Mouse (Mus musculus): ENCODE data around the gene Ugt3a2. TPM values are rescaled to one million over a fixed set of nuclear protein-coding genes. Genes with fewer than 3 reads are reported as not detected.
A peak's percentile ranks its signal among the peaks of the same experiment; 100 is the strongest.

Gene Ugt3a2
- not detected in 2 replicates for polyA plus RNA-seq (2014; fragmentation: Nextera tagmentation; extraction: Ambion mirVana)

DNA sequence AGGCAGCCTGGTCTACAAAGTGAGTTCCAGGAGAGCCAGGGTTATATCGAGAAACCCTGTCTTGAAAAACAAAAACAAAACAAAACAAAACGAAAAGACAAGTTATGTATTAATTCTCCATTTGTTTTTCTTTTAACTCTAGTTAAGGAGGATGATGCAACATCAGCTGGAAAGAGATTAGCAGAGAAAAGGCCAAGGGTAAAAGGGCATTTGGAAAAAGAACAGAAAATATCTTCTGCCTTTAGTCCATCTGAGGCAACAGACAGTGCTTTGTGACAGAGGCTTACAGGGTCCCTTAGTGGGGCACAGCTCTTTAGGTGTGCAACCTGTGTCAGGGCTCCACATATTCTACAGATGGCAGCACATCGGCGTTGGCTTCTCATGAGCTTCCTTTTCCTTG lies at the start of gene Ugt3a2:
TSS of gene Ugt3a2 (plus strand) at position 210 of the 400 bp plus-strand sequence.
- Histone ChIP-seq H3K4me2 (ENCODE audit: low read depth, low read length) (no peak within 1 kb of the TSS), H3K9ac (replicated peaks; ENCODE audit: low read depth, low read length) (no peak within 1 kb of the TSS), H3K36me3 (ENCODE audit: control insufficient read depth, insufficient read depth, low read length) (no peaks in the 10 kb centered on the region), H3K27me3 (ENCODE audit: control insufficient read depth, insufficient read depth, low read length) (no peaks in the 10 kb centered on the region), H3K27ac (ENCODE audit: low read depth, low read length) (no peak within 1 kb of the TSS), H3K4me3 (ENCODE audit: low read depth, low read length) (no peak within 1 kb of the TSS), H3K4me1 (ENCODE audit: control insufficient read depth, insufficient read depth, low read length) (no peaks in the 10 kb centered on the region), H3K9me3 (ENCODE audit: control insufficient read depth, low read length) (no peaks in the 10 kb centered on the region)
- no peak for ATAC-seq (ENCODE audit: low read depth)
- WGBS, result 88% methylated on average over 4 of the region's 4 CpGs

DNA sequence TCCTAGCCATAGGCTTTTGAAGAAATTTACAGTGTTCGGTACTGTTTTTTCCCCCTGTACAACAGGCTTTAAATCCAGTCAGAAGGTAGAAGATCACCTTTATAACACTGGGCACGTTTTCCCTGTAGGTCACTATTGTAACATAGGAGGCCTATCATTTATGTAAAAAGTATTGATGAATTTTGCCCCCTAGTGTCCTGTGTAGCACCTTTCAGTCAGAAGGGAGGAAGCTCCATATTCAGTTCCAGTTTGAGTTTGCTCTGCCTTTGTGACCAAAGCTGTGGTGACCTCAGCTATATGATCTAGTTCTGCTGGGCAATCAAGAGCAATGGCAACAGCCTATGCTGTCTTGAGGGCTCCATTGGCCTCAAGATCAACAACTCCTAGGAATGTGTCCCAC lies 45.7 kb upstream of the Ugt3a2 start:
- Histone ChIP-seq H3K27me3 (ENCODE audit: control insufficient read depth, insufficient read depth, low read length) (no peaks in the 10 kb centered on the region), H3K4me2 (ENCODE audit: low read depth, low read length) (no peak overlapping the region), H3K4me1 (ENCODE audit: control insufficient read depth, insufficient read depth, low read length) (no peaks in the 10 kb centered on the region), H3K9me3 (ENCODE audit: control insufficient read depth, low read length) (no peaks in the 10 kb centered on the region), H3K27ac (ENCODE audit: low read depth, low read length) (no peak overlapping the region), H3K4me3 (ENCODE audit: low read depth, low read length) (no peak overlapping the region), H3K9ac (replicated peaks; ENCODE audit: low read depth, low read length) (no peak overlapping the region), H3K36me3 (ENCODE audit: control insufficient read depth, insufficient read depth, low read length) (no peaks in the 10 kb centered on the region)
- WGBS, result 65% methylated on average over 2 of the region's 2 CpGs
- ATAC-seq (ENCODE audit: low read depth), result no peak

DNA sequence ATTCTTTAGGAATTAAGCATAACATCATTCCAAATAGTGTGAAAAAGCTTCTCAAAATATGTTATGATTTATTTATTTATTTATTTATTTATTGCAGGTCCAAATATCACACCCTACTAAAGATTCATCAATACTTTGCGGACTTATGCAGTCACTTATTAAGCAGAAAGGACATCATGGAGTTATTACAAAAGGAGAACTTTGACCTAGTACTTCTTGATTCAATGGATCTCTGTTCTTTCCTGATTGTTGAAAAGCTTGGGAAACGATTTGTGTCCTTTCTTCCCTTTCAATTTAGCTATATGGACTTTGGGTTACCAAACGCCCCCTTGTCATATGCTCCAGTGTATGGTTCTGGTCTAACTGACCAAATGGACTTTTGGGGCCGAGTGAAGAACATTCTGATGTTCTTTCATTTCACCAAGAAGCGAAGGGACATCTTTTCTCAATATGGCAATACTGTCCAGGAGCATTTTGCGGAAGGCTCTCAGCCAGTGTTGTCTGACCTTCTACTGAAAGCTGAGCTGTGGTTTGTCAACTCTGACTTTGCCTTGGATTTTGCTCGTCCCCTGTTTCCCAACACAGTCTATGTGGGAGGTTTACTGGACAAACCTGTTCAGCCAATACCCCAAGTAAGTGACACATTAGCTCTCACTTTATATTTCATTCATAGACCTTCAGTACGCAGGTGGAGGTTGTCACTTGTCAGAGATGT lies 29.2 kb upstream of the Ugt3a2 start:
- H3K4me3 ChIP-seq (ENCODE audit: low read depth, low read length), result no peak overlapping the region
- no peak overlapping the region for H3K4me2 ChIP-seq (ENCODE audit: low read depth, low read length)
- H3K27ac ChIP-seq (ENCODE audit: low read depth, low read length), result no peak overlapping the region
- WGBS, result 85% methylated on average over 8 of the region's 8 CpGs
- H3K36me3 ChIP-seq (ENCODE audit: control insufficient read depth, insufficient read depth, low read length), result no peaks in the 10 kb centered on the region
- no peak overlapping the region for H3K9ac ChIP-seq (replicated peaks; ENCODE audit: low read depth, low read length)
- 0 out of 2 replicates have a peak, but pooled peaks have one; percentile 30 for ATAC-seq (ENCODE audit: low read depth)
- no peaks in the 10 kb centered on the region for H3K27me3 ChIP-seq (ENCODE audit: control insufficient read depth, insufficient read depth, low read length)
- no peaks in the 10 kb centered on the region for H3K4me1 ChIP-seq (ENCODE audit: control insufficient read depth, insufficient read depth, low read length)
- no peaks in the 10 kb centered on the region for H3K9me3 ChIP-seq (ENCODE audit: control insufficient read depth, low read length)

DNA sequence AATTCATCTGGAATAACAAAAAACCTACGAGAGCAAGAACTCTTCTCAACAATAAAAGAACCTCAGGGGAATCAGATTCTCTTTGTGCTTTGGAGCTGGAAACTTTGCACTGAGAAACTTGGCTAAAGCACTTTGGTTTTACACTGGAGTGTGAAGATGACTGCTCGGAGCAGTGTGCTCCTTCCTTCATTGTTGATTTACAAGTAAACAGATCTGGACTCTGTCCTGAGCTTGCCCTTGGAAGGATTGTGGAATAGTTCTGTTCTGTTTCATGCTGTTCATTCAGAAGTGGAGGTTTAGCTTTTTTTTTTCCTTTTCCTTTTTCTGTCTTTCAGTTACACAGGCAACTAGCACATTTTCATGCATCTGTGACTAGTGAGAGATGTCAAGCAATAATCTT lies 754 bp upstream of the Ugt3a2 start:
- no peaks in the 10 kb centered on the region for H3K27me3 ChIP-seq (ENCODE audit: control insufficient read depth, insufficient read depth, low read length)
- H3K4me2 ChIP-seq (ENCODE audit: low read depth, low read length), result no peak overlapping the region
- H3K27ac ChIP-seq (ENCODE audit: low read depth, low read length), result no peak overlapping the region
- no peak for ATAC-seq (ENCODE audit: low read depth)
- no peaks in the 10 kb centered on the region for H3K36me3 ChIP-seq (ENCODE audit: control insufficient read depth, insufficient read depth, low read length)
- no peak overlapping the region for H3K9ac ChIP-seq (replicated peaks; ENCODE audit: low read depth, low read length)
- WGBS, result 86% methylated on average over 2 of the region's 2 CpGs
- no peaks in the 10 kb centered on the region for H3K9me3 ChIP-seq (ENCODE audit: control insufficient read depth, low read length)
- H3K4me3 ChIP-seq (ENCODE audit: low read depth, low read length), result no peak overlapping the region
- no peaks in the 10 kb centered on the region for H3K4me1 ChIP-seq (ENCODE audit: control insufficient read depth, insufficient read depth, low read length)

DNA sequence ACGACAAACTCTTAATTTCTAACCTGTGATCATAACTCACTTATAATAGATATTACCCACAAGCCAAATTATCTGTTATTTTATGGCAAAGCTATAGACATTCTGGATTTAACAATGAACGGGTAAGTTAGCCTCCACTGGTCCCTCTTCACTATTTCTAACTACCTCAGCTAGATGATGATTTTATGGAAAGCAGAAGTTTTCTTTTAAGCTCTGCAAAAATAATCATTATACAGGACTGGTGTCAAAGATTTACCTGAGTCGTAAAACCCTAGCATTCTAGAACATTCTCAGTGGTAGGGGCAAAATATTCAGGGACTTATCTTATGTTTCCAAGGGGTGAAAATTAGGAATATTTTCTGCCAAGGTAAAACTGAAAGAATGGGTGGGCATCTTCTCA lies 1.3 kb downstream of the Ugt3a2 start:
- no peak overlapping the region for H3K27ac ChIP-seq (ENCODE audit: low read depth, low read length)
- 88% methylated on average over 3 of the region's 3 CpGs for whole genome bisulfite sequencing
- H3K4me3 ChIP-seq (ENCODE audit: low read depth, low read length), result no peak overlapping the region
- no peaks in the 10 kb centered on the region for H3K4me1 ChIP-seq (ENCODE audit: control insufficient read depth, insufficient read depth, low read length)
- H3K9me3 ChIP-seq (ENCODE audit: control insufficient read depth, low read length), result no peaks in the 10 kb centered on the region
- no peaks in the 10 kb centered on the region for H3K27me3 ChIP-seq (ENCODE audit: control insufficient read depth, insufficient read depth, low read length)
- no peaks in the 10 kb centered on the region for H3K36me3 ChIP-seq (ENCODE audit: control insufficient read depth, insufficient read depth, low read length)
- ATAC-seq (ENCODE audit: low read depth), result no peak
- no peak overlapping the region for H3K9ac ChIP-seq (replicated peaks; ENCODE audit: low read depth, low read length)
- H3K4me2 ChIP-seq (ENCODE audit: low read depth, low read length), result no peak overlapping the region

DNA sequence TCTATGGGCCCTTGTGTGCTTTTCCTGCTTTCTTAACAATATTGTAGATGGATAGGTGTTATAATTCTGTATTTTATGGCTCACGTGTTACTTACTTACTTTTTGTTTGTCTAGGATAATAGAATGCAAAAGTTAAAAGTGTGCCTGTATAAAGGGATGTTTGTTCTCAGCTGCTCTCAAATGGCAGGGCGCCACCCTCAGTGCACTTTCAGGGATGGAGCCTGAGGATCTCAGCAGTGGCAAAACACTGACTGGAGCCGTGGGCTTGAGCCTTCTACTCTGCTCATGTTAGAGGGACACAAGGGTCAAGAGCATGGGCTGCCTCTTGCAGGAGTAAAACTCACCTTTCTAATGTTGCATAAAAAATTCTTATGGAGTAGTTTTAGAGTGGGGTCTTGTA lies 1.7 kb downstream of the Ugt3a2 start:
- Histone ChIP-seq H3K27ac (ENCODE audit: low read depth, low read length) (no peak overlapping the region), H3K9me3 (ENCODE audit: control insufficient read depth, low read length) (no peaks in the 10 kb centered on the region), H3K9ac (replicated peaks; ENCODE audit: low read depth, low read length) (no peak overlapping the region), H3K4me2 (ENCODE audit: low read depth, low read length) (no peak overlapping the region), H3K36me3 (ENCODE audit: control insufficient read depth, insufficient read depth, low read length) (no peaks in the 10 kb centered on the region), H3K4me3 (ENCODE audit: low read depth, low read length) (no peak overlapping the region), H3K4me1 (ENCODE audit: control insufficient read depth, insufficient read depth, low read length) (no peaks in the 10 kb centered on the region), H3K27me3 (ENCODE audit: control insufficient read depth, insufficient read depth, low read length) (no peaks in the 10 kb centered on the region)
- WGBS, result 78% methylated on average over 3 of the region's 3 CpGs
- ATAC-seq (ENCODE audit: low read depth), result no peak

DNA sequence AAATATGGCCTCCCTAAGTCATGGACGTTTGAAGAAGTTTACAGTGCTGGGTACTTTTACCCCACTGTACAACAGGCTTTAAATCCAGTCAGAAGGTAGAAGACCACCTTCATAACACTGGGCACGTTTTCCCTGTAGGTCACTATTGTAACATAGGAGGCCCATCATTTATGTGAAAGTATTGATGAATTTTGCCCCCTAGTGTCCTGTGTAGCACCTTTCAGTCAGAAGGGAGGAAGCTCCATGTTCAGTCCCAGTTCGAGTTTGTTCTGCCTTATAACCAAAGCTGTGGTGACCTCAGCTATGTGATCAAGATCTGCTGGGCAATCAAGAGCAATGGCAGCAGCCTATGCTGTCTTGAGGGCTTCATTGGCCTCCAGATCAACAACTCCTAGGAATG lies 13.4 kb downstream of the Ugt3a2 start:
- no peak overlapping the region for H3K9ac ChIP-seq (replicated peaks; ENCODE audit: low read depth, low read length)
- H3K4me1 ChIP-seq (ENCODE audit: control insufficient read depth, insufficient read depth, low read length), result no peaks in the 10 kb centered on the region
- H3K27me3 ChIP-seq (ENCODE audit: control insufficient read depth, insufficient read depth, low read length), result no peaks in the 10 kb centered on the region
- H3K4me3 ChIP-seq (ENCODE audit: low read depth, low read length), result no peak overlapping the region
- H3K27ac ChIP-seq (ENCODE audit: low read depth, low read length), result no peak overlapping the region
- H3K9me3 ChIP-seq (ENCODE audit: control insufficient read depth, low read length), result no peaks in the 10 kb centered on the region
- 64% methylated on average over 3 of the region's 3 CpGs for WGBS
- ATAC-seq (ENCODE audit: low read depth), result no peak
- H3K4me2 ChIP-seq (ENCODE audit: low read depth, low read length), result no peak overlapping the region
- no peaks in the 10 kb centered on the region for H3K36me3 ChIP-seq (ENCODE audit: control insufficient read depth, insufficient read depth, low read length)

DNA sequence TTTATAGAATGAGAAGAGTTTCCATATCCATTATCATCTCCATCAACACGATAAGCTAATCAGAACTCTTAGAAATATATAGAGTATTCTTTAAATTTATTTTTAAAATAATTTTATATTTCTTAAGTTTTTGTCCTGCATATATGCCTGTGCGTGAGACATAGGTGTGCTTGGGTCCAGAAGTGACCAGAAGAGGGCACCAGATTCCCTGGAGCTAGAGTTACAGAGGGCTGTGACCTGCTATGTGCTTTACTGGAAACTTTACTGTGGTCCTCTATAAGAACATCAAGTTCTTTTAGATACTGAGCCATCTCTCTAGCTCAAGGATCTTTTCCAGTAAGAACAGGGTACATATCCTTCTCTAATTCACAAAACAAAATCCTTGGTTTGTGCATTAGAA lies 27.5 kb downstream of the Ugt3a2 start:
- WGBS, result 73% methylated on average over 2 of the region's 2 CpGs
- no peak overlapping the region for H3K27ac ChIP-seq (ENCODE audit: low read depth, low read length)
- no peaks in the 10 kb centered on the region for H3K4me1 ChIP-seq (ENCODE audit: control insufficient read depth, insufficient read depth, low read length)
- H3K9ac ChIP-seq (replicated peaks; ENCODE audit: low read depth, low read length), result no peak overlapping the region
- H3K36me3 ChIP-seq (ENCODE audit: control insufficient read depth, insufficient read depth, low read length), result no peaks in the 10 kb centered on the region
- H3K4me3 ChIP-seq (ENCODE audit: low read depth, low read length), result no peak overlapping the region
- no peaks in the 10 kb centered on the region for H3K9me3 ChIP-seq (ENCODE audit: control insufficient read depth, low read length)
- ATAC-seq (ENCODE audit: low read depth), result no peak
- no peaks in the 10 kb centered on the region for H3K27me3 ChIP-seq (ENCODE audit: control insufficient read depth, insufficient read depth, low read length)
- no peak overlapping the region for H3K4me2 ChIP-seq (ENCODE audit: low read depth, low read length)

DNA sequence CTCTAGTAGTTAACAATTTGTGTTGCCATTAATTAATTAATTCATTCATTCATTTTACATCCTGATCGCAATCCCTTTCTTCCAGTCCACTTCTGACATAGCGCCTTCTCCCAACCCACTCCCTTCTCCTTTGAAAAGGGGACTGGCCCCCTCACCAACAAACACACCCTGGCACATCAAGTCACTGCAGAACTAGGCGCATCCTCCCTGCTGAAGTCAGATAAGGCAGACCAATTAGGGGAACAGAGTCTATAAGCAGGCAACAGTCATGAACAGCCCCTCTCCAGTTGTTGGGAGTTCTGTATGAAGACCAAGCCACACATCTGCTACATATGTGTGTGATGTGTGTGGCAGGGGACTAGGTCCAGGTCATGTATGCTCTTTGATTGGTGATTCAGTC lies 33.4 kb downstream of the Ugt3a2 start:
- no peak overlapping the region for H3K9ac ChIP-seq (replicated peaks; ENCODE audit: low read depth, low read length)
- no peak for ATAC-seq (ENCODE audit: low read depth)
- H3K4me3 ChIP-seq (ENCODE audit: low read depth, low read length), result no peak overlapping the region
- no peak overlapping the region for H3K27ac ChIP-seq (ENCODE audit: low read depth, low read length)
- H3K27me3 ChIP-seq (ENCODE audit: control insufficient read depth, insufficient read depth, low read length), result no peaks in the 10 kb centered on the region
- no peaks in the 10 kb centered on the region for H3K4me1 ChIP-seq (ENCODE audit: control insufficient read depth, insufficient read depth, low read length)
- H3K36me3 ChIP-seq (ENCODE audit: control insufficient read depth, insufficient read depth, low read length), result no peaks in the 10 kb centered on the region
- H3K4me2 ChIP-seq (ENCODE audit: low read depth, low read length), result no peak overlapping the region
- 92% methylated on average over 3 of the region's 3 CpGs for WGBS
- no peaks in the 10 kb centered on the region for H3K9me3 ChIP-seq (ENCODE audit: control insufficient read depth, low read length)
